Mouse (Mus musculus) urinary bladder, adult 2 months (tissue): Measurements from ENCODE around the gene Ift43. TPM values are rescaled to one million over a fixed set of nuclear protein-coding genes. Genes with fewer than 3 reads are reported as not detected.
A peak's percentile ranks its signal among the peaks of the same experiment; 100 is the strongest.

Experiments
- DNase-seq: peaks from one replicate; pipeline ENCODE4 v3.0.0; 2022; ENCODE audit warnings: low spot score
- polyA plus RNA-seq: library from polyadenylated mRNA; depleted of rRNA; stranded (reverse); fragments of >200 nt; gene quantifications from 2 replicates; pipeline ENCODE4 v1.2.3, GENCODE M21; 2012; rRNA removed

Gene Ift43
- 45.5 and 58.0 TPM in 2 replicates for polyA plus RNA-seq

- DNase-seq, result peak; percentile 66
Measured at GRCm38 (mm10) chr12:86082481-86083012, at the start of gene Ift43. TSS of gene Ift43 (plus strand) at chr12:86082541.

GRCm38 (mm10) chr12:86035586-86035985 is 46.8 kb upstream of the Ift43 start:
- no peak for DNase-seq

- DNase-seq, result no peak
Measured at GRCm38 (mm10) chr12:86036368-86037166, 45.8 kb upstream of the Ift43 start.

GRCm38 (mm10) chr12:86037235-86037921 is 45.0 kb upstream of the Ift43 start:
- DNase-seq, result no peak

- no peak for DNase-seq
Measured at GRCm38 (mm10) chr12:86039078-86039477, 43.3 kb upstream of the Ift43 start.

GRCm38 (mm10) chr12:86039751-86040150 is 42.6 kb upstream of the Ift43 start:
- no peak for DNase-seq

GRCm38 (mm10) chr12:86046141-86046540 is 36.2 kb upstream of the Ift43 start:
- DNase-seq, result no peak

GRCm38 (mm10) chr12:86046776-86047175 is 35.6 kb upstream of the Ift43 start:
- no peak for DNase-seq

- no peak for DNase-seq
Measured at GRCm38 (mm10) chr12:86047376-86047775, 35.0 kb upstream of the Ift43 start.

GRCm38 (mm10) chr12:86049813-86050212 is 32.5 kb upstream of the Ift43 start:
- no peak for DNase-seq

- DNase-seq, result no peak
Measured at GRCm38 (mm10) chr12:86051477-86051876, 30.9 kb upstream of the Ift43 start.

GRCm38 (mm10) chr12:86055306-86055705 is 27.0 kb upstream of the Ift43 start:
- DNase-seq, result no peak

GRCm38 (mm10) chr12:86056976-86057375 is 25.4 kb upstream of the Ift43 start:
- no peak for DNase-seq

GRCm38 (mm10) chr12:86057516-86057915 is 24.8 kb upstream of the Ift43 start:
- DNase-seq, result no peak

- DNase-seq, result no peak
Measured at GRCm38 (mm10) chr12:86059341-86059740, 23.0 kb upstream of the Ift43 start.

GRCm38 (mm10) chr12:86064796-86065195 is 17.5 kb upstream of the Ift43 start:
- no peak for DNase-seq

- no peak for DNase-seq
Measured at GRCm38 (mm10) chr12:86071432-86071831, 10.9 kb upstream of the Ift43 start.

- no peak for DNase-seq
Measured at GRCm38 (mm10) chr12:86074681-86075080, 7.7 kb upstream of the Ift43 start.

- no peak for DNase-seq
Measured at GRCm38 (mm10) chr12:86075358-86075757, 7.0 kb upstream of the Ift43 start.

- DNase-seq, result no peak
Measured at GRCm38 (mm10) chr12:86076321-86076901, 5.9 kb upstream of the Ift43 start.

- DNase-seq, result no peak
Measured at GRCm38 (mm10) chr12:86077322-86077721, 5.0 kb upstream of the Ift43 start.

- DNase-seq, result no peak
Measured at GRCm38 (mm10) chr12:86077736-86078135, 4.6 kb upstream of the Ift43 start.

GRCm38 (mm10) chr12:86078176-86078552 is 4.2 kb upstream of the Ift43 start:
- DNase-seq, result no peak
